Mouse (Mus musculus) brain, embryonic 14.5 days (tissue): ENCODE measurements around the gene Usp37.

Experiments used
- CTCF ChIP-seq: fragments of 200-500 bp; IDR thresholded peaks from 2 replicates; pipeline ENCODE4 v1.5.1; 2012; ENCODE audit warnings: inconsistent platforms, mild to moderate bottlenecking, moderate library complexity, borderline replicate concordance; ENCODE audit not compliant: insufficient read depth, insufficient read length; ENCODE audit errors: extremely low read depth
- POLR2A ChIP-seq: fragments of 200-500 bp; IDR thresholded peaks from 2 replicates; pipeline ENCODE4 v1.6.1; 2012; ENCODE audit warnings: mild to moderate bottlenecking, inconsistent platforms, borderline replicate concordance; ENCODE audit not compliant: poor library complexity, insufficient read depth, insufficient read length, severe bottlenecking; ENCODE audit errors: extremely low read depth

GRCm38 (mm10) chr1:74395290-74395689 lies 148.8 kb downstream of the Usp37 start:
- TF ChIP-seq CTCF (no peak), POLR2A (no peak)
